ENCODE assay signal across 29 mouse cellular contexts in genomic region chr16:86524135-86524534, GRCm38 (mm10).
A peak's percentile ranks its signal among the peaks of the same experiment; 100 is the strongest.
DNase-seq lines count a peak whose midpoint lies in the region; ATAC-seq lines count a peak whose summit lies in the region.
"Had no signal": no experiment of that assay in that cellular context is flagged by ENCODE, and none has a peak within 500 bp of the region (broad histone marks: within the 10 kb centered on the region; RNA-seq: fewer than 3 reads in every experiment).

No protein-coding gene starts in this region.

- no peaks in the 10 kb centered on the region for H3K27me3 ChIP-seq in embryonic facial prominence, embryonic 12.5 days
- no peaks in the 10 kb centered on the region for H3K27me3 ChIP-seq in embryonic facial prominence, embryonic 10.5 days (replicated peaks; ENCODE audit: low read depth, poor library complexity, severe bottlenecking)
- no peaks in the 10 kb centered on the region for H3K27me3 ChIP-seq in hindbrain, embryonic 12.5 days
- H3K27me3 ChIP-seq in hindbrain, embryonic 16.5 days (replicated peaks; ENCODE audit: control insufficient read depth, insufficient read depth, low read length): no peaks in the 10 kb centered on the region
- no peaks in the 10 kb centered on the region for H3K27me3 ChIP-seq in midbrain, embryonic 11.5 days (ENCODE audit: control insufficient read depth, insufficient read depth, low read length)
- no peaks in the 10 kb centered on the region for H3K27me3 ChIP-seq in midbrain, embryonic 13.5 days
- no peaks in the 10 kb centered on the region for H3K27me3 ChIP-seq in stomach, embryonic 15.5 days (replicated peaks)
- H3K27me3 ChIP-seq: CH12.LX; neural tube, embryonic 12.5 days had no signal

- no peaks in the 10 kb centered on the region for H3K36me3 ChIP-seq in embryonic facial prominence, embryonic 12.5 days
- H3K36me3 ChIP-seq in embryonic facial prominence, embryonic 10.5 days (replicated peaks): no peaks in the 10 kb centered on the region
- no peaks in the 10 kb centered on the region for H3K36me3 ChIP-seq in hindbrain, embryonic 12.5 days
- H3K36me3 ChIP-seq in hindbrain, embryonic 16.5 days (ENCODE audit: control insufficient read depth, insufficient read depth, low read length): no peaks in the 10 kb centered on the region
- H3K36me3 ChIP-seq in midbrain, embryonic 11.5 days (ENCODE audit: control insufficient read depth, insufficient read depth, low read length): no peaks in the 10 kb centered on the region
- no peaks in the 10 kb centered on the region for H3K36me3 ChIP-seq in midbrain, embryonic 13.5 days
- no peaks in the 10 kb centered on the region for H3K36me3 ChIP-seq in stomach, embryonic 15.5 days
- H3K36me3 ChIP-seq: heart, embryonic 10.5 days; neural tube, embryonic 12.5 days had no signal

- ATAC-seq in embryonic facial prominence, embryonic 12.5 days (ENCODE audit: insufficient number of reproducible peaks, insufficient read depth, low FRiP score, low TSS enrichment): peak; percentile 47; the same call in 1 of the 2 replicates
- 0 out of 2 replicates have a peak, but pooled peaks have one; percentile 48 for ATAC-seq in hindbrain, embryonic 12.5 days (ENCODE audit: low FRiP score)
- no peak for ATAC-seq in hindbrain, embryonic 16.5 days
- ATAC-seq in midbrain, embryonic 11.5 days (ENCODE audit: low FRiP score): peak; percentile 14; the same call in 1 of the 2 replicates
- no peak; the same call in 1 of the 2 replicates for ATAC-seq in midbrain, embryonic 13.5 days
- ATAC-seq in stomach, embryonic 15.5 days (ENCODE audit: insufficient read depth, low FRiP score, low read depth): peak; percentile 31; the same call in 1 of the 2 replicates
- ATAC-seq: forebrain, embryonic 16.5 days; intestine, postnatal 0 days had no signal

- DNase-seq in embryonic facial prominence, embryonic 10.5 days (ENCODE audit: low spot score): no peak
- no peak for DNase-seq in midbrain, embryonic 11.5 days (ENCODE audit: low spot score, missing footprints)
- no peak for DNase-seq in c-Kit-positive CD71-positive TER-119-positive erythroid progenitor cells, embryonic 14.5 days (ENCODE audit: low spot score)
- DNase-seq: adrenal gland, adult 8-10 months; cerebellum, adult 9-10 months; cerebellum, postnatal 36 days; gastrocnemius, adult 2 months; gastrocnemius, postnatal 36 days; heart, postnatal 4 days; kidney, postnatal 4 days; liver; lung, adult 2 months; lung, postnatal 10 days; right cerebral cortex, postnatal 4 days; thymus, postnatal 14 days had no signal

- no peak overlapping the region for H3K4me3 ChIP-seq in embryonic facial prominence, embryonic 12.5 days
- H3K4me3 ChIP-seq in embryonic facial prominence, embryonic 10.5 days: no peak overlapping the region
- no peak overlapping the region for H3K4me3 ChIP-seq in hindbrain, embryonic 12.5 days
- H3K4me3 ChIP-seq in hindbrain, embryonic 16.5 days (ENCODE audit: low read length): no peak overlapping the region
- no peak overlapping the region for H3K4me3 ChIP-seq in midbrain, embryonic 11.5 days (ENCODE audit: low read depth, low read length)
- no peak overlapping the region for H3K4me3 ChIP-seq in midbrain, embryonic 13.5 days (replicated peaks)
- H3K4me3 ChIP-seq in stomach, embryonic 15.5 days (replicated peaks): no peak overlapping the region
- H3K4me3 ChIP-seq: erythroblast, embryonic 14.5 days; gastrocnemius, adult 2 months; heart, embryonic 10.5 days; neural tube, embryonic 12.5 days had no signal

- no peak overlapping the region for H3K27ac ChIP-seq in embryonic facial prominence, embryonic 12.5 days
- H3K27ac ChIP-seq in embryonic facial prominence, embryonic 10.5 days (replicated peaks): no peak overlapping the region
- no peak overlapping the region for H3K27ac ChIP-seq in hindbrain, embryonic 12.5 days
- no peak overlapping the region for H3K27ac ChIP-seq in hindbrain, embryonic 16.5 days (ENCODE audit: low read depth, low read length)
- H3K27ac ChIP-seq in midbrain, embryonic 11.5 days (ENCODE audit: low read depth, low read length): no peak overlapping the region
- H3K27ac ChIP-seq in midbrain, embryonic 13.5 days: no peak overlapping the region
- H3K27ac ChIP-seq in stomach, embryonic 15.5 days: no peak overlapping the region
- H3K27ac ChIP-seq: gastrocnemius, adult 2 months; heart, embryonic 10.5 days; kidney, postnatal 0 days; liver, embryonic 14.5 days; macrophage; neural tube, embryonic 12.5 days had no signal

- no peaks in the 10 kb centered on the region for H3K4me1 ChIP-seq in embryonic facial prominence, embryonic 12.5 days
- H3K4me1 ChIP-seq in embryonic facial prominence, embryonic 10.5 days: no peaks in the 10 kb centered on the region
- no peaks in the 10 kb centered on the region for H3K4me1 ChIP-seq in hindbrain, embryonic 12.5 days
- no peaks in the 10 kb centered on the region for H3K4me1 ChIP-seq in hindbrain, embryonic 16.5 days (ENCODE audit: control insufficient read depth, insufficient read depth, low read depth, low read length)
- H3K4me1 ChIP-seq in midbrain, embryonic 11.5 days (ENCODE audit: control insufficient read depth, insufficient read depth, low read length): no peaks in the 10 kb centered on the region
- no peaks in the 10 kb centered on the region for H3K4me1 ChIP-seq in midbrain, embryonic 13.5 days (replicated peaks)
- no peaks in the 10 kb centered on the region for H3K4me1 ChIP-seq in stomach, embryonic 15.5 days
- H3K4me1 ChIP-seq: heart, embryonic 10.5 days; neural tube, embryonic 12.5 days had no signal

- WGBS in embryonic facial prominence, embryonic 12.5 days: 90% methylated on average over 3 of the region's 3 CpGs
- 81% methylated on average over 3 of the region's 3 CpGs for WGBS in embryonic facial prominence, embryonic 10.5 days
- 80% methylated on average over 3 of the region's 3 CpGs for WGBS in hindbrain, embryonic 12.5 days
- WGBS in hindbrain, embryonic 16.5 days: 83% methylated on average over 3 of the region's 3 CpGs
- WGBS in midbrain, embryonic 11.5 days: 89% methylated on average over 3 of the region's 3 CpGs
- WGBS in midbrain, embryonic 13.5 days: 88% methylated on average over 3 of the region's 3 CpGs
- 79% methylated on average over 3 of the region's 3 CpGs for WGBS in stomach, embryonic 15.5 days

- H3K9me3 ChIP-seq in embryonic facial prominence, embryonic 12.5 days: no peaks in the 10 kb centered on the region
- H3K9me3 ChIP-seq in embryonic facial prominence, embryonic 10.5 days: no peaks in the 10 kb centered on the region
- no peaks in the 10 kb centered on the region for H3K9me3 ChIP-seq in hindbrain, embryonic 12.5 days (replicated peaks)
- H3K9me3 ChIP-seq in hindbrain, embryonic 16.5 days (ENCODE audit: control insufficient read depth, low read length): no peaks in the 10 kb centered on the region
- H3K9me3 ChIP-seq in midbrain, embryonic 11.5 days (ENCODE audit: control insufficient read depth, low read length): no peaks in the 10 kb centered on the region
- no peaks in the 10 kb centered on the region for H3K9me3 ChIP-seq in midbrain, embryonic 13.5 days
- no peaks in the 10 kb centered on the region for H3K9me3 ChIP-seq in stomach, embryonic 15.5 days
- H3K9me3 ChIP-seq: heart, embryonic 10.5 days; neural tube, embryonic 12.5 days had no signal

- H3K4me2 ChIP-seq in embryonic facial prominence, embryonic 12.5 days (replicated peaks): no peak overlapping the region
- no peak overlapping the region for H3K4me2 ChIP-seq in hindbrain, embryonic 12.5 days (replicated peaks)
- no peak overlapping the region for H3K4me2 ChIP-seq in hindbrain, embryonic 16.5 days (ENCODE audit: low read length)
- no peak overlapping the region for H3K4me2 ChIP-seq in midbrain, embryonic 11.5 days
- no peak overlapping the region for H3K4me2 ChIP-seq in midbrain, embryonic 13.5 days (replicated peaks)
- no peak overlapping the region for H3K4me2 ChIP-seq in stomach, embryonic 15.5 days
- H3K4me2 ChIP-seq: neural tube, embryonic 12.5 days had no signal

- H3K9ac ChIP-seq in embryonic facial prominence, embryonic 12.5 days: no peak overlapping the region
- no peak overlapping the region for H3K9ac ChIP-seq in hindbrain, embryonic 12.5 days
- no peak overlapping the region for H3K9ac ChIP-seq in hindbrain, embryonic 16.5 days (ENCODE audit: low read depth, low read length)
- no peak overlapping the region for H3K9ac ChIP-seq in midbrain, embryonic 11.5 days (ENCODE audit: low read length)
- H3K9ac ChIP-seq in midbrain, embryonic 13.5 days (replicated peaks): no peak overlapping the region
- H3K9ac ChIP-seq in stomach, embryonic 15.5 days: no peak overlapping the region
- H3K9ac ChIP-seq: liver, embryonic 14.5 days; neural tube, embryonic 12.5 days had no signal

Comparison
In these comparisons a context has a peak if more than half of its experiments do, and no peak if none do; other contexts are left out.
1. ATAC-seq: peak in embryonic facial prominence, embryonic 12.5 days (single experiment), hindbrain, embryonic 12.5 days (single experiment), midbrain, embryonic 11.5 days (single experiment) and stomach, embryonic 15.5 days (single experiment); none in hindbrain, embryonic 16.5 days (single experiment) and midbrain, embryonic 13.5 days (single experiment).